Mouse (Mus musculus): ENCODE results near the gene Txnrd1. TPM values are rescaled to one million over a fixed set of nuclear protein-coding genes. Genes with fewer than 3 reads are reported as not detected.

The Txnrd1 gene
- total RNA-seq, 2 experiments from 2014 or later, result 51.8 to 60.5 TPM

- no peak for DNase-seq
Observed at GRCm38 (mm10) chr10:82868418-82869086, 34.8 kb downstream of the Txnrd1 start.

- DNase-seq, result no peak
Observed at GRCm38 (mm10) chr10:82875446-82875845, 41.7 kb downstream of the Txnrd1 start.

DNA sequence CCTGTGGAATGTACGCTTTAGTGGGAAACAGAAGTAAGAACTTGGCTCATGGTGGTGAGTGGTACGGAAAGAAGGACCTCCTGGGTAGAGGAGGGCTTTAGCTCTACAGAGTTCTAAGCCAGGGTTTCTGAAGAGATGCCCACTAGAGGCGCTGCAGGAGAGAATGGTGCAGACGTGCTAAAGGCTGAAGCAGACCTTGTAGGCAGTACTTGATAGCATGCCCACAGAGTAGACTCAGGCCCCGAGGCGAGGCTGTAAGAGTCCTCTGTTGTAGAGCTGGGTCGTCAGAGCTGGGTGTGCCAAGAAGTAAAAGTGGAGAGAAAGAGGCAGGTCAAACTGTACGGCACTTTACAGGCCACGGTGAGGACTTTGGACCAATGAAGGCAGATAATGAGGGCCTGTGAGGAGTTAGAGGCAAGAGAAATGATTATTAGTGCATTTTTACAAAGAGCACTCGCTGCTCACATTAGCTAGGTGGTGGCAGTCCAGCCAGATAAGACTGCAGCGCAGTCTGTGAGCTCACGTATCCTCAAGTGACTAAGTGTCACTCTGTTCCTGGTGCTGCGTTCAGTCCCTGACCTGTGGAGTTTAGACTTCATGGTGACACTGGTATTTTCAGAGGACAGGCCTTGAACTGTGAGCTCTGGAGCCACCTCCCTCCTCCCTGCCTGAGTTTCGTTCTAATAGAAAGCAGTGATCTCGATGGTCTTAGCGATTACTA, 42.5 kb downstream of the Txnrd1 start:
- DNase-seq, result peak; percentile 40

DNA sequence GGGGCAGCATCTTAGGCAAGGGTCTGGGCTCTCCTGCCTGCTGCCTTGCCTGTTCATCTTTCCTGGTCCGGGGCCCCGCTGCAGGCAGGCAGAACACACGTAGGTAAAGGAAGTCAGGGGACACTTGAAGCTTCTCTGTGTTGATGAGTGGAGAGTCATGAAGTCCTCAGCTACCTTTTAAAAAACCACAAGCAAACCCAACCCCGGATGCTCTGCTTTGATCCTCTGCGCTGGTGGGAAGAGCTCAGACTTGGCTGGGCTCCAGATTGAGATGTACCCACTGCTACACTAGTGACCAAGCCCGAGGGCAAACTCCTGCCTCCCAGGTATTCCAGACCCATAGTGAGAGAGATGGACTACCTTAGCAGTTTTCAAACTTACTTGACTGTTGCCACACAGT, 53.6 kb downstream of the Txnrd1 start:
- DNase-seq, result no peak

GRCm38 (mm10) chr10:82888576-82888975, 54.8 kb downstream of the Txnrd1 start:
- DNase-seq, result no peak

DNA sequence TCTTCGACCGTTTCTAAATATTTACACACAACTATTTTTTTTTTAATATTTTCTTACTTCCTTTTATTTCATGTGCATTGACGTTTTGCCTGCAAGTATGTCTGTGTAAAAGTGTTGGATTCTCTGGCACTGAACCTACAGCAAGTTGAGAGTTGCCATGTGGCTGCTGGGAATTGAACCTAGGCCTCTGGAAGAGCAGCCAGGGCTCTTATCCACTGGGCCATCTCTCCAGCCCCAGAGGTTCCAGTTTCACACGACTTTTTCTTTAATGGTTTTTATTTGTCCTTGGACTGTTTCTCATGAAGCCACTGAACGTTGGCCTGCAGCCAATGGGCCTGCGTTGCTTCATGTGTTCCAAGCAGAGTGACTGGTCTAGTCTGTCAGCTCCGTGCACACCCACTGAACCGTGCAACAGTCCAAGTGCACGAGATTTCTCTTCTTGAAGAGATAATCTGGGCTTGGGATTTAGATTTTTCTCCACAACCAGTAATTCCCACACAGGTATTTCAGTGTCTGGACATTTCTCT, 55.8 kb downstream of the Txnrd1 start:
- DNase-seq, result peak; percentile 79

- DNase-seq, result no peak
Observed at GRCm38 (mm10) chr10:82890936-82891335, 57.2 kb downstream of the Txnrd1 start.

GRCm38 (mm10) chr10:82891427-82891826, 57.7 kb downstream of the Txnrd1 start:
- no peak for DNase-seq

GRCm38 (mm10) chr10:82892442-82893055, 58.8 kb downstream of the Txnrd1 start:
- DNase-seq, result no peak

GRCm38 (mm10) chr10:82893872-82894650, 60.3 kb downstream of the Txnrd1 start:
- no peak for DNase-seq

DNA sequence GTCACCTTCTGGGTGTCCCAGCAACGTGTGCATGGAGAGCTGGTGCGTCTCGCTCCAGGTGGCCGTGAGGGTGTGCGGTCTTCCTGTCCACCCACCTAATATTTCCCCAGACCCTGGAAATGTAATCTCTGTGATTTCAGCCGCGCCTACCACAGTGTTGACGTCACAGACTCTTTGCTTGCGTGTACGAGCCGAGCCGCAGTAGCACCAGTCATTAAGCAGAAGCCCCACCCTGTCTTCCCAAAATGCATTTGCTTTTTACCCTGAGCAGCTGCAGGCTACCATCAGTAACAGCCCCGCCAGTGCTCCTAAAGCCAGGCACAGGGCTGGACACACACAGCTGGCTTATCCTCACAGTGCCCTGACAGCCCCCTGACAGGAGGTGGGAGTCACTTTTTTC, 64.2 kb downstream of the Txnrd1 start:
- DNase-seq, result no peak

DNA sequence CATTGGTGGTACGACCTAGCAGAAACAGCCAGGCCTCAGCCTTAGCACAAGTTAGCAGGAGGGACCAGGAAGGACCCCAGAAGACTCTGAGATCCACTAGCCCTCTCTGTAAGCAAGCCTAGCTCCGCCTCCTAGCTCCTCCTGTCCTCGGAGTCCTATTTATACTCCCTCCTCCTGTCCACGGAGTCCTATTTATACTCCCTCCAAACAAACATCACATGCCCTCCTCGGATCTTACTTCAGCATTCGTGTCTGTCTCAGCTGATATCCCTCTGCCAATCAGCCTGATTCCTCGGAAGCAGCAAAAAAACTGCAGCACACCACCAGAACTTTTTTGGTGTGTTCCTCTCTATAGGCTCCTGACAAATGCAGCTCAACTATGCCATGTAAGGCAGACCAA, 65.1 kb downstream of the Txnrd1 start:
- no peak for DNase-seq

DNA sequence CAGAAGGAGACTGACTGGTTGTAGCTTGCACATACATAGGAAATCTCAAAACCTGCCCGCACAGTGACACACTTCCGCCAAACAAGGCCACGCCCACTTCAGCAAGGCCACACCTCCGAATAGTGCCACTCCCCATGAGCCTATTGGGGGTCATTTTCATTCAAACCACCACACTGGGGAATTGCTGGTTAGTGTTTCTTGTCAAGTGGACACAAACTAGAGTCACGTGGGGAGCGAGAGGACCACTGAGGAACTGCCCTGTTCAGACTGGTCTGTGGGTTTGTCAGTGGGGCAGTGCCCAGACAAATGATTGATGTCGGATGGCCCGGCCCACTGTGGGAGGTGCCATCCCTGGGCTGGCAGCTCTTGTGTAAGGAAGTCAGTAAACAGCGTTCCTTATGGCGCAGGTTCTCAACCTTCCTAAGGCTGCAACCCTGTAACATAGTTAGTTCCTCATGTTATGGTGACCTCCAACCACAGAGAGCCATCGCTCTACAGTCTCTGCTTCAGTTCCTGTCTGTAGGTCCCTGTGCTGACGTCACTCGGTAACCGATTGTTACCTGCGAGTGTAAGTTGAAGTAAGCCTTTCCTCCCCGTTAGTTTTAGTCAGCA, 66.2 kb downstream of the Txnrd1 start:
- DNase-seq, result no peak

DNA sequence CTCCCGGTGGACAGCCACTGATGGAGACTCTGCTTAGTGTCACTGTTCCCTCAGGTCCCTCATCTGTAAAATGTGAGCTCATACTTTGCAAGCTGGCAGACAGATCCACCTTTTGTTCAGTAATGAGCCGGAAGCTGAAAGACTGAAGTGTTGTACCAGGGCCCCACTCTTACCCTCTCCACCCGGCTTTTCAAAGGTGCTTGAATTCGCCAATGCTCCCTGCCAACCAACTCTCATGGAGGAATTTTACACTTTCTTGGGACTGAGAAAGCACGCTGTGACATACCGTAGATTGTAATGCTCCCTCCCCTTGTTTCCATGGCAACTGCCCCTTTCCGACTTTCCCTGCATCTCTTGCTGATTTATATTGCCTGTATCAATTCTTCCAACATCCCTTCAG, 66.8 kb downstream of the Txnrd1 start:
- no peak for DNase-seq

- peak; percentile 95 for DNase-seq
Observed at GRCm38 (mm10) chr10:82901436-82901835, 67.7 kb downstream of the Txnrd1 start.

DNA sequence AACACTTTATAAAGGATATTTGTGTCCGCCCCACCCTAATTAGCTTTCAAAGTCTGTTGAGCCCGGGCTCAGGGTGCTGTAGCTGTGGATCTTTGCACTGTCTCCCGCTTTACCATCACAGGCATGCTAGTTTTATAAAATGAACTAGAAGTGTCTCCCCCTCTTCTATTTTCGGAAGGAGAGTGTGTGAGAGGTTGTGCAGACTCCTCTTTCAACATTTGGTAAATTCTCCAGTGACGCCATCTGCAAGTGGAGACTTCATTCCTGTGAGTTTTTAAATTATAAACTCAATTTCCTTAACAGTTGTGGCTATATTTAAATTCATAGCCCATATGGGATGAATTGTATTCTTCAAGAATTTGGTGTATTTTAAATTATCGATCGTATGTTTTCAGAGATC, 74.8 kb downstream of the Txnrd1 start:
- no peak for DNase-seq

GRCm38 (mm10) chr10:82909382-82909781, 75.6 kb downstream of the Txnrd1 start:
- peak; percentile 79 for DNase-seq

- DNase-seq, result no peak
Observed at GRCm38 (mm10) chr10:82910198-82910597, 76.4 kb downstream of the Txnrd1 start.

DNA sequence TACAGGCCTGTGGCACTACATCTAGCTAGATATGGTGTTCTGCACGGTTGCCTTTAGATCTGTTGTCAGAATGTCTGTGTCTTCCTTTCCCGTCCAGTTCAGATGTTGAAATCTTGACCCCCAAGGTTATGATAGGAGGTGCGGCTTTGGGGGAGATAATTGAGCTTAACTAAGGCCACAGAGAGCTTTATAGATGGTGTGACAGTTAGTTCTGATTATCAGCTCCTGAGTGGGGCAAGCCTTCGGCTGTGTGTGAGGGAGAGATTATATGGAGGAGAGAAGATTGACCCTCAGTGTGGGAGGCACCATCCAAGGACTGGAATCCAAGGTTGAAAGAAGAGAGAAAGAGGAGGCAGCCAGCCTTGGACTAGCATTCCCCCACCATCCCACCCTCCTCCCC, 79.5 kb downstream of the Txnrd1 start:
- DNase-seq, result no peak

GRCm38 (mm10) chr10:82913772-82914171, 80.0 kb downstream of the Txnrd1 start:
- DNase-seq, result no peak

GRCm38 (mm10) chr10:82918675-82919074, 84.9 kb downstream of the Txnrd1 start:
- no peak for DNase-seq

- no peak for DNase-seq
Observed at GRCm38 (mm10) chr10:82919404-82919980, 85.7 kb downstream of the Txnrd1 start.
